Mouse (Mus musculus) subcutaneous adipose tissue, adult 2 months (tissue): ENCODE data around the gene Gm17334. TPM values are rescaled to one million over a fixed set of nuclear protein-coding genes. Genes with fewer than 3 reads are reported as not detected.

ENCODE experiments used
- polyA plus RNA-seq: library from polyadenylated mRNA; depleted of rRNA; stranded (reverse); fragments of >200 nt; gene quantifications from 2 replicates; pipeline ENCODE4 v1.2.3, GENCODE M21; 2012; ENCODE audit warnings: low replicate concordance; rRNA removed

Gene Gm17334
- 1.8 and 2.2 TPM in 2 replicates for polyA plus RNA-seq

GRCm38 (mm10) chr11:53773087-53773486 is at the start of gene Gm17334:
Gm17334 (minus strand) TSS chr11:53773187.

DNA sequence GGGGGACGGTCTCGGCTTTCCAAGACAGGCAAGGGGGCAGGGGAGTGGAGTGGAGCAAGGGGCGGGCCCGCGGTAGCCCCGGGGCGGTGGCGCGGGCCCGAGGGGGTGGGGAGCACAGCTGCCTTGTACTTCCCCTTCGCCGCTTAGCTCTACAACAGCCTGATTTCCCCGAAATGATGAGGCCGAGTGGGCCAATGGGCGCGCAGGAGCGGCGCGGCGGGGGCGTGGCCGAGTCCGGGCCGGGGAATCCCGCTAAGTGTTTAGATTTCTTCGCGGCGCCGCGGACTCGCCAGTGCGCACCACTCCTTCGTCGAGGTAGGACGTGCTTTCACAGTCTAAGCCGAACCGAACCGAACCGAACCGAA is 3.2 kb downstream of the Gm17334 start, which contains the start of gene Irf1:
Gene Irf1 (plus strand): TSS at position 255 of the 365 bp plus-strand sequence.

Other genes starting within 250 kb of the Gm17334 start
- gene Kif3a, start 205.8 kb downstream of the Gm17334 start, polyA plus RNA-seq = 7.4 and 13.9 TPM in 2 replicates
- gene Il4, start 154.5 kb downstream of the Gm17334 start, polyA plus RNA-seq = 0.33 and 0.75 TPM in 2 replicates
- gene Il13, start 138.5 kb downstream of the Gm17334 start, polyA plus RNA-seq = 0.69 TPM in 1 of 2 replicates, not detected in the other
- 8.4 and 11.4 TPM in 2 replicates for gene Rad50, start 65.9 kb downstream of the Gm17334 start, polyA plus RNA-seq
- gene Il5, start 52.4 kb downstream of the Gm17334 start, polyA plus RNA-seq = 0.11 TPM in 1 of 2 replicates, not detected in the other
- 68.7 and 81.7 TPM in 2 replicates for gene Irf1, start 3.2 kb downstream of the Gm17334 start, polyA plus RNA-seq
- gene Gm12216, start 86.1 kb upstream of the Gm17334 start, polyA plus RNA-seq = 10.8 and 17.1 TPM in 2 replicates
- 26.6 and 26.9 TPM in 2 replicates for gene Slc22a5, start 118.5 kb upstream of the Gm17334 start, polyA plus RNA-seq
- 3.2 and 9.1 TPM in 2 replicates for gene Slc22a21, start 207.1 kb upstream of the Gm17334 start, polyA plus RNA-seq